Mouse (Mus musculus) adrenal gland, postnatal 4 days (tissue): ENCODE measurements around the gene Ppp1r37. TPM values are rescaled to one million over a fixed set of nuclear protein-coding genes. Genes with fewer than 3 reads are reported as not detected.

ENCODE experiments used
- DNase-seq, 2 experiments: peaks; one replicate each; pipeline ENCODE4 v3.0.0; 2021 to 2022; ENCODE audit warnings: low spot score in 2 of 2, mixed read lengths in 2 of 2
- total RNA-seq, 2 experiments: library from RNA; stranded (reverse); gene quantifications; 2 replicates each; pipeline ENCODE4 v1.2.3; 2021

Gene Ppp1r37
- total RNA-seq, 2 experiments from 2014 or later, result 66.7 to 67.1 TPM

GRCm38 (mm10) chr7:19572926-19573775 lies 10.3 kb upstream of the Ppp1r37 start:
- peak; percentile 75 to 80 for DNase-seq

GRCm38 (mm10) chr7:19569647-19570046 lies 6.8 kb upstream of the Ppp1r37 start:
- no peak for DNase-seq

- no peak for DNase-seq
Measured at GRCm38 (mm10) chr7:19567426-19567825, 4.5 kb upstream of the Ppp1r37 start.

GRCm38 (mm10) chr7:19565803-19566202 lies 2.9 kb upstream of the Ppp1r37 start:
- no peak for DNase-seq

- no peak for DNase-seq
Measured at GRCm38 (mm10) chr7:19564455-19564854, 1.6 kb upstream of the Ppp1r37 start.

GRCm38 (mm10) chr7:19563884-19564283 lies 1.0 kb upstream of the Ppp1r37 start:
- no peak for DNase-seq

- peak; percentile 85 for DNase-seq
Measured at GRCm38 (mm10) chr7:19561765-19562642, 872 bp downstream of the Ppp1r37 start.

GRCm38 (mm10) chr7:19561431-19561764 lies 1.5 kb downstream of the Ppp1r37 start:
- no peak for DNase-seq

- no peak for DNase-seq
Measured at GRCm38 (mm10) chr7:19560491-19561260, 2.2 kb downstream of the Ppp1r37 start.

- no peak for DNase-seq
Measured at GRCm38 (mm10) chr7:19558965-19559364, 3.9 kb downstream of the Ppp1r37 start.

- no peak for DNase-seq
Measured at GRCm38 (mm10) chr7:19557982-19558900, 4.6 kb downstream of the Ppp1r37 start.

GRCm38 (mm10) chr7:19557086-19557485 lies 5.8 kb downstream of the Ppp1r37 start:
- DNase-seq, result no peak

GRCm38 (mm10) chr7:19554168-19554567 lies 8.7 kb downstream of the Ppp1r37 start:
- DNase-seq, result no peak

GRCm38 (mm10) chr7:19552443-19552842 lies 10.4 kb downstream of the Ppp1r37 start:
- no peak for DNase-seq

GRCm38 (mm10) chr7:19551634-19552033 lies 11.2 kb downstream of the Ppp1r37 start:
- no peak for DNase-seq

- DNase-seq, result no peak
Measured at GRCm38 (mm10) chr7:19549394-19549793, 13.5 kb downstream of the Ppp1r37 start.

- no peak for DNase-seq
Measured at GRCm38 (mm10) chr7:19547344-19547969, 15.4 kb downstream of the Ppp1r37 start.

GRCm38 (mm10) chr7:19546007-19546406 lies 16.9 kb downstream of the Ppp1r37 start:
- no peak for DNase-seq

GRCm38 (mm10) chr7:19543584-19543983 lies 19.3 kb downstream of the Ppp1r37 start:
- no peak for DNase-seq

GRCm38 (mm10) chr7:19542155-19542691 lies 20.7 kb downstream of the Ppp1r37 start:
- no peak for DNase-seq
